Mouse (Mus musculus) C2C12 (cell line): ENCODE measurements around the gene Lmntd1. TPM values are rescaled to one million over a fixed set of nuclear protein-coding genes. Genes with fewer than 3 reads are reported as not detected.

Source experiments
- H3K27me3 ChIP-seq: one replicate; pipeline ENCODE4 v1.6.1; 2011; ENCODE audit not compliant: control insufficient read depth, insufficient read depth, insufficient read length
- H3K36me3 ChIP-seq: one replicate; pipeline ENCODE4 v1.6.1; 2011; ENCODE audit not compliant: control insufficient read depth, insufficient read depth
- H3K4me3 ChIP-seq: one replicate; pipeline ENCODE4 v1.5.1; 2011; ENCODE audit warnings: mild to moderate bottlenecking, control low read depth; ENCODE audit not compliant: poor library complexity, insufficient read depth, severe bottlenecking
- H3K79me2 ChIP-seq: one replicate; pipeline ENCODE4 v1.6.1; 2011; ENCODE audit not compliant: control insufficient read depth, insufficient read depth
- H3K79me3 ChIP-seq: one replicate; pipeline ENCODE4 v1.6.1; 2011; ENCODE audit warnings: low read depth, control low read depth
- H3ac ChIP-seq: one replicate; pipeline ENCODE3; 2011; ENCODE audit warnings: low read depth; ENCODE audit not compliant: control insufficient read depth, insufficient read length
- CEBPB ChIP-seq: IDR thresholded peaks from one replicate; pipeline ENCODE4 v1.6.1; 2011; ENCODE audit warnings: low read depth, mild to moderate bottlenecking, control low read depth, moderate library complexity
- CTCF ChIP-seq: IDR thresholded peaks from one replicate; pipeline ENCODE4 v1.5.1; 2011; ENCODE audit not compliant: control insufficient read depth, insufficient read depth, insufficient read length
- FOSL1 ChIP-seq: IDR thresholded peaks from one replicate; pipeline ENCODE4 v1.8.0; 2011; ENCODE audit warnings: mild to moderate bottlenecking, low read length; ENCODE audit not compliant: poor library complexity, insufficient read depth, severe bottlenecking
- MAX ChIP-seq: IDR thresholded peaks from one replicate; pipeline ENCODE4 v1.6.1; 2011; ENCODE audit warnings: mild to moderate bottlenecking, control low read depth
- MYOD1 ChIP-seq: IDR thresholded peaks from one replicate; pipeline ENCODE4 v1.6.1; 2011; ENCODE audit warnings: low read depth; ENCODE audit not compliant: control insufficient read depth, insufficient read length
- MYOG ChIP-seq: IDR thresholded peaks from one replicate; pipeline ENCODE4 v1.6.1; 2011; ENCODE audit not compliant: control insufficient read depth, insufficient read length; ENCODE audit errors: extremely low read depth
- USF1 ChIP-seq: IDR thresholded peaks from one replicate; pipeline ENCODE4 v1.6.1; 2011; ENCODE audit warnings: low read depth, mild to moderate bottlenecking, control low read depth, moderate library complexity
- polyA plus RNA-seq: library from polyadenylated mRNA; unstranded; fragments of >200 nt; fragmentation: generic; extraction: Trizol; gene quantifications from one replicate; pipeline ENCODE4 v1.2.1, GENCODE M21; 2012; ENCODE audit warnings: missing spikeins

Lmntd1 gene
- polyA plus RNA-seq, 1 experiment: not detected

DNA sequence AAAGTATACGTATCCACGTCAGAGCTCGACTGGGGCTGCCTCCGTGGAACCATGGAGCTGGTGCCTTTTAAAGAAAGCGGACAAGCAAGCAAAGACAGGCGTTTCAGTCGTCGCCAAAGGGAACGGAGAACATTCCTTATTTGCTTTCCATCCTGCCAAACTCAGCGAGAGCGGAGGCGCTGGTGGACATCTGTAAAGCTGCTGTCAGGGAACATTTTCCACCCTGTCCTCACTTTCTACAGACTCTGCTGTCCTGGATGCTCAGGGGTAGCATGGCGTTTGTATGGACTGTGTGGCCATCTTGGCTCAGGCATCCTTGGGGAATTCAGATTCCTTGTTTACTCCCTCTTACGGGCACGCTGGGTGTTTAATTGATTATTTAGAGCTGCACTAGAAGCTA lies 186.7 kb downstream of the Lmntd1 start:
- H3K36me3 ChIP-seq: no peaks in the 10 kb centered on the region
- H3K79me3 ChIP-seq: no peaks in the 10 kb centered on the region
- no peak overlapping the region for H3ac ChIP-seq
- H3K79me2 ChIP-seq: no peaks in the 10 kb centered on the region
- H3K27me3 ChIP-seq: peaks cover 32% of the 10 kb centered on the region
- H3K4me3 ChIP-seq: no peak overlapping the region
- no peak for TF ChIP-seq CTCF
- no peak for TF ChIP-seq MYOG
- no peak for TF ChIP-seq MAX
- TF ChIP-seq FOSL1: no peak
- TF ChIP-seq CEBPB: no peak
- no peak for TF ChIP-seq USF1
- TF ChIP-seq MYOD1: no peak

DNA sequence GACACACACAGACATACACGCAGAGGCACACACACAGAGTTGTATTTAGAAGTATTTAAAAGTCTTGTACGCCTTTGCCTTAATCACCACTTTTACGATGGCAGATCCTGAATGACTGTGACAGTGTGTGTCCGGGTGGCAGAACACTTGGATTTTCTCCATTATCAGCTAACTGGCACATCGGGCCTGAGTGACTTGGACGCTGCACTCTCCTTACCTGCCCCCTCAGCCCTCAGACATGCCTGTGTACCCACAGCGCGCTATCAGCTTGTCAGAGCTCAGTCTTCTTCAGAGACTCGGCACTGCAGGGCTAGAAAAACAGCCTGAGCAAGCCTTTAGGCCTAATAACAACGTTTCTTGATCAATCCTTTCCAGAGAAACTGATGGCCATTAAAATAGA lies 187.6 kb downstream of the Lmntd1 start:
- H3ac ChIP-seq: no peak overlapping the region
- H3K79me2 ChIP-seq: no peaks in the 10 kb centered on the region
- no peak for TF ChIP-seq USF1
- TF ChIP-seq CTCF: no peak
- no peak for TF ChIP-seq MYOG
- TF ChIP-seq CEBPB: no peak
- TF ChIP-seq MAX: no peak
- TF ChIP-seq MYOD1: no peak
- TF ChIP-seq FOSL1: no peak
- H3K79me3 ChIP-seq: no peaks in the 10 kb centered on the region
- H3K4me3 ChIP-seq: no peak overlapping the region
- peaks cover 36% of the 10 kb centered on the region for H3K27me3 ChIP-seq
- no peaks in the 10 kb centered on the region for H3K36me3 ChIP-seq

DNA sequence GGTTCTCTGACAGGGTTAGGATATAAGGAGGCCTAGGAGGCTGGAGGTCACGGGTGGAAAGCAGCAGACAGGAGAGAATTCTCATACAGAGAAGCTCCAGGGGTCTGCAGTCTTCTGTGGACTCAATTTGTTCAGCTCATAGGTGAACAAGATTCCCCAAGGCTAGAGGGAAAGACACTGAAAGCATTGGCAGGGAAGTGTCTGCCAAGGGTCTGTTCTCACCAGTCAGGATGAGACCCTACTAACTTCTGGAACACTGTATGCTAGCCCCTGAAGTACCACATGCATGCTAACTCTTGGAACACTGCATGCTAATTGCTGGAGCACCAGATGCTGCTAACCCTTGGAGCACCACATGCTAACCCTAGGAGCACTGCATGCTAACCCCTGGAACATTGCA lies 190.0 kb downstream of the Lmntd1 start:
- H3K79me2 ChIP-seq: no peaks in the 10 kb centered on the region

DNA sequence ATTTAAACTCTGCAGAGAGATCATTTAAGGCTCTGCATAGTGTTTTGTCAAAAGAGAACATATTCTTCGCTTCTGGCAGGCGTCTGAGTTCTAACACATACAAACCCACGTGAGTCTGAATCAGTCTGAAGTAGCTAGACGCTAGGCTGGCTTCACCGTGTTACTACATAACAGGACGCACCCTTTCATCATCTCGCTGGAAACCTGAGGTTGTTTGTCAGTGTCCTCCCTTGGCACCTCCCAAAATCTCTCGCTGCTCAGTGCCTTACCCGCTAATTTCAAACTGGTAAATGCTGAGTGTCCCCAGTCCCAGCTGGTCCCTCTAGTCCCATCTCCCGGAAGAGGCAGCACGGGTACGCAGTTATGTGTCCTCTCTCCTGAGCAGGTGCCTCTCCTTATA lies 190.6 kb downstream of the Lmntd1 start:
- Histone ChIP-seq H3ac (no peak overlapping the region), H3K4me3 (no peak overlapping the region), H3K79me3 (no peaks in the 10 kb centered on the region), H3K36me3 (no peaks in the 10 kb centered on the region), H3K27me3 (peaks cover 27% of the 10 kb centered on the region), H3K79me2 (no peaks in the 10 kb centered on the region)
- no peak for TF ChIP-seq USF1
- TF ChIP-seq MAX: no peak
- TF ChIP-seq CTCF: no peak
- no peak for TF ChIP-seq FOSL1
- no peak for TF ChIP-seq MYOG
- TF ChIP-seq MYOD1: no peak
- no peak for TF ChIP-seq CEBPB

More for the DNA sequence above, 190.0 kb downstream of the Lmntd1 start:
- H3K4me3 ChIP-seq: no peak overlapping the region
- H3K36me3 ChIP-seq: no peaks in the 10 kb centered on the region
- no peak for TF ChIP-seq CTCF
- no peak for TF ChIP-seq MYOD1
- no peak for TF ChIP-seq CEBPB
- TF ChIP-seq USF1: no peak
- no peak for TF ChIP-seq FOSL1
- TF ChIP-seq MAX: no peak
- H3K79me3 ChIP-seq: no peaks in the 10 kb centered on the region
- peaks cover 31% of the 10 kb centered on the region for H3K27me3 ChIP-seq
- H3ac ChIP-seq: no peak overlapping the region

DNA sequence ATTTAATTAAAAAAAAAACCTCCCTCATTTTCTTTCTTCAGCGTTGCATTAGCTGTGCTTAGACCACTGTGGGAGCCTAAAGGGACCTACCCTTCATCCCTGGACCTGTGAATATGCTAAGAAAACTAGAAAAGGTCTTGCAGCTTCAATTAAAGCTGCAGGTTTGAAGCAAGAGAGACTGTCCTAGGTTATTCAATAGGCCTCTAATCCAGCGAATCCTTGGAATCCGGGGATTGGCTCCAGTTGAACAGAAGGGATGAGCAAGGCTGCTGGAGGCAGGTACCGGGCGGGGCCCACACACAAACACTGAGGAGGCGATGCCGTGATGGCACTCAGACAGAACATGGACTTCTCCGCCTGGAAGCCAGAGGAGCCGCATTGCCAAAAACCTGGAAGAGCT lies 192.5 kb downstream of the Lmntd1 start:
- H3K79me2 ChIP-seq: no peaks in the 10 kb centered on the region
- H3K36me3 ChIP-seq: no peaks in the 10 kb centered on the region
- no peak for TF ChIP-seq MYOD1
- no peaks in the 10 kb centered on the region for H3K79me3 ChIP-seq
- no peak overlapping the region for H3ac ChIP-seq
- H3K4me3 ChIP-seq: no peak overlapping the region
- H3K27me3 ChIP-seq: peaks cover 24% of the 10 kb centered on the region

DNA sequence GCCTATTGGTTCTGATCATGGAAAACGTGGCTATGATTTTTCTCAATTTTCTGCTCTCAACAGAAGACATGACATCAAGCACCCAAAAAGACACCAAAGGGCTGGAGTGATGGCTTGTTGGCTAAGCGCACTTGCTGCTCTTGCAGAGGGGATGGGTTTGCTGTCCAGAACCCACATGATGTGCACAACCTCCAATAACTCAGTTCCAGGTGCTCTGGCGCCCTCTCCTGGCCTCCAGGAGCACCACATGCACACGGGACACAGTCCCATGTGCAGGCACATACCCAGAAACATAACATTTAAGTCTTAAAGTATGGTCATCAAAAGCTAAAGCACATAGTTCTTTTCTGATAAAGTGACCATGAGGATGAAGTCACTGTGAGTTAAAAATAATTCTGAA lies 193.7 kb downstream of the Lmntd1 start:
- no peak overlapping the region for H3ac ChIP-seq
- no peak overlapping the region for H3K4me3 ChIP-seq
- H3K79me2 ChIP-seq: no peaks in the 10 kb centered on the region
- TF ChIP-seq USF1 (no peak), MYOG (no peak), CTCF (peak; percentile 47), MYOD1 (no peak), MAX (no peak), CEBPB (no peak), FOSL1 (no peak)
- peaks cover 18% of the 10 kb centered on the region for H3K27me3 ChIP-seq
- H3K79me3 ChIP-seq: no peaks in the 10 kb centered on the region
- H3K36me3 ChIP-seq: no peaks in the 10 kb centered on the region
